Mouse (Mus musculus) embryo, embryonic 10 days (tissue): ENCODE data around the gene Cstf2.

Experiments used
- DNase-seq: peaks from one replicate; pipeline ENCODE4 v3.0.0-alpha.2; 2015; ENCODE audit warnings: low spot score

The Cstf2 gene

DNA sequence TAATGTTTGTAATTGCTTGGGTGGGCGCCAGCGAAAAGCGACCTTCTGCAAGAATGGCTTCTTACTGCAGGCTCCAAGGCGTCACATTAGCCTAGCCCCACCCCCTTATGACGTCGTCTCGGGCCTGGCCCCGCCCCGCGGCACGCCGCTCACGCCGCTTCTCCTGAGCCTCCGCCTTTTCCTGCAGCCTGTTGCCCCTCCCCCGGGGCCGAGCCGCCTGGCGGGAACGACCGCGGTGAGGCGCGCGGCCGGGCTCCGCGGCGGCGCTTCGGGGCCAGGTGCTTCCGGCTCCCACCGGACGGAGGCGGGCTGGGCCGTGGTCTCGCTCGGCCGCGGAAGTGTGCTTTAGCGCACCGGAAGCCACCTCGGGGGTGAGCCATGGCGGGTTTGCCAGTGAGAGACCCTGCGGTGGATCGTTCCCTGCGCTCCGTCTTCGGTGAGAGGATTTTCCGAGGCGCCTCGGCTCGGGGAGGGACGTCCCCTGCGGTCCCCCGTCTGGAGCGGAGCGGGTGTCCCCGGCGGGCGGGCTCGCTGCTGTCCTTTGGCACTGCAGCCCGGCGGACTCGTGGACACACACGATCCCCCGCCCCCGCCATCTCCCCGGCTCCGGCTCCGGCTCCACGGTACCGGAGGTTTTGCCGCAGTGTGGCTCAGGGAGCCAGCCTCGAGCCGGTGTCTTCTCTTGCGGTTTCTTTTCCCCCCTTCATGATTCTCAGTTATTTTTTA lies at the start of gene Cstf2:
Gene Cstf2, plus strand, starts transcription at position 201 of the 726 bp plus-strand sequence.
- DNase-seq: peak; percentile 88

DNA sequence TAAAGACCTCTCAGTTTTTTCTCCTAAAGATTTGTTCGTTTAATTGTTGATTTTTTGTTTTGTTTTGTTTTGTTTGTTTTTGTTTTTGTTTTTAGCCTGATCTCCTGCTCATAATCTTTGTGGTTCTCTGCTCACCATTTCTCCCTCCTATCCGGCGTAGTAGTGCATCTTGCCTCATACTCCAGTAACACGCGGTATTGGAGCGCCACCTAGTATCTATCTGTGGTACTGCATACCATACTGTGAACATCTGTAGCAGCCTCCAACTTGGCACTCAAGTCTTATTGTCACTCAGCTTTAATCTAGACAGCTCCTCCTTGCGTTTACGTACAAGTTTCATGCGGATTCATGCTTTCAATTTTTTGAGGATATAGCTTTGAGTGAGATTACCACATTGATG lies 40.0 kb upstream of the Cstf2 start:
- peak; percentile 81 for DNase-seq

- DNase-seq: peak; percentile 4
Measured at GRCm38 (mm10) chrX:134020664-134021063, 38.3 kb upstream of the Cstf2 start.

DNA sequence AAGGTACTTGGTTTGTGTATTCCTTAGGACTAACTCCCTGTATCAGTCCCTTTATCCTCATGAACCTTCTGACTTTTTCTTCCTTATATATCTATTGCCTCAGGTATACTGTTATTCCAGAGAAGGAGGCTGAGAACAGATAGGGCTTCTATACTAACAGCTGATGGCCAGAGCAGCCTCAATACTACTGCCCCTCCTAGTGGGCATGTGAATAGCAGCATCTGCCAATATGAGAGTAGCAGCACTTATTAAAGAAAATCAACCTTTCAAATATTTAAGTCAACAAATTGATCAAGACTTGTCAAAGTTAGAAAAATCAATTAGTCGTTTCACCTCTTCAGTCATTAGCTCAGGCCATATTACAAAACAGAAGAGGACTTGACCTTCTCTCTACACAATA lies 10.0 kb upstream of the Cstf2 start:
- no peak for DNase-seq

DNA sequence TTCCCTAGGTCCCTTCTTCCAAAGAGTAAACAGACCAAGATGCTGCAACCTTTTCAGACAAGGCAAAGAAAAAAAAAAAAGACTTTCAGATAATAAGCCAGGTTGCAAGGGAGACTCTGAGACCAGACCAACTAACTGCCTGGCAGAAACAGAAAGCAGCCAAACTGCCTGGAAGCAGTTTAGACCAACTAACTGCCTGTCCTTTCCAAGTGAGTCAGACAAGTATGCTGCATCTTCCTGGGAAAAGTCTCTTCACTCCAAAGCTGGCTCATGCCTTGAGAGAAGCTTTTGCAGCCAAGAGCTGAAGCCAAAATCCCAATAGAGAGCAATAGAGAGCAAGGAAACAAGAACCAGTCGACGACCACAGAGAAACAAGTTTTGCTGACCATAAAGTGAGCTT lies 2.1 kb upstream of the Cstf2 start:
- DNase-seq: no peak

- no peak for DNase-seq
Measured at GRCm38 (mm10) chrX:134058040-134058875, 729 bp upstream of the Cstf2 start.

- DNase-seq: peak; percentile 30
Measured at GRCm38 (mm10) chrX:134059764-134060163, 777 bp downstream of the Cstf2 start.

DNA sequence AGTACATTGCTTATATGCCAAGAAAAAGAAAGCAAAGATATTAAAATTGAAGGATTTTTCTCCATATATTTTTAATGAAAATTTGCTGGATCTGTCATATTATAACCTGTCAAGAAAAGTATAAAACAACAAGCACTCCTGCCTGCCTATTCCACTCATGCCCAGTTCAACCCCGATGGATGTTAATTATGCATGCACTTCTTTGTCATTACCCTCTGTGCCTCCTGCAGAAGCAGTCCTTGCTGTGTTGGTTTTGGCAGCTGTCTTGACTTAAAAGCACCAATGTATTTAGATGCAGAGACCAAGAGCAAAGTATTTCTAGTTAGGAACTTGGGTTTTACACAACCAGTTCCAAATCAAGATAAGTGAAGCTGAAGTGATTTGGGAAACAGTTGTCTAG lies 26.5 kb downstream of the Cstf2 start:
- DNase-seq: no peak

DNA sequence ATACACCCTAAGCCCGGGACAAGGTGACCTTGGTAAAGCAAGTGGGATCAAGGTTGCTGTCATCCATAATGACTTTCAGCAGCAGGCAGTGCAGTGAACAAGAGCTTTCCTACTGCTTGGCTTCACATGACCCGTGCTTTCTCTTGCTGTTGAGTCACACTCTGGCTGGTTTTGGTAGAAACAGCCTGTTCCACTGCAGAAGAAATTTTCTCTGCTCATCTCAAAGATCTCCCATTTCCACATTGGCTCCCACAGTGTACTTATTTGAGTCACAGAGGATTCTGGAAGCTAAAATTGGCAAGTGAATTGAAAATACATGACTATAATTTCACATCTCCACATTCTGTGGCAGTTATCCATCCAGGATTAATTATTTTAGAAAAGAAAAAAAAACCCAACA lies 43.7 kb downstream of the Cstf2 start:
- no peak for DNase-seq

DNA sequence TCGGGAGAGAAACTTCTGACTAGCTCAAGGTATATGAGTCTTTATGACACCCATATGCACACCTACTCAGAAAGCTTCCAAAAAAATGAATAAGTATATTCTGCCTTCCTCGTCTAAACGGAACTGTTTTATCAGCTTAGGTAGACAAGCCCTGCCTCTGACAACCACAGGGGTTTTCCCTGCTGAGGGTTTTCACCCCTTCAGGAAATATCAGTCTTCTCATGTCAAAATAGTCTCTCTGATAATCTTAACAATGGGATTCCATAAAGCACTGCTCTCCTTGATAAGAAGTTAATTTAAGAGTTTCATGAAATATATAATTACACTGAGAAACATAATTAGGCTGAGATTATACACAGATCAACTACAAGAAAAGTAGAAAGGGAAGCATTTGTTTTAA lies 52.8 kb downstream of the Cstf2 start:
- DNase-seq: no peak

- no peak for DNase-seq
Measured at GRCm38 (mm10) chrX:134116417-134116816, 57.4 kb downstream of the Cstf2 start.

DNA sequence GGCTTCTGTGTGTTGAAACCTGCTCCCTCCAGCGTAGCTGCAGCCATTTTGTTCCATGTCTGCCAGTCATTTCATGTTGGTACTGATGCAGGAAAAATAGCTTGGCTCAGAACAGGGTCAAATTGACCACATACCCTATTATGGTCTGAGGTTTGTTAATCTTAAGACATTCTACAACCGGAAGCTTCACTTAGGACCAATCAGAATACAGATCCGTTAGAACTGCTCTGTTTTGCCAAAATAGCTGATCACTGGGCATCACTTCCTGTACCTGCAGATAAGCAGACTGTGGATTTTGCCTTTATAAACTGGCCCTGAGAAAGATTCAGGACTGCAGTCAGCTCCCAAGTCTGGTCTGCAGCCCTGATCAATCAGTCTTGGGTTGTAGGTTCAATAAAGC lies 69.6 kb downstream of the Cstf2 start:
- no peak for DNase-seq

DNA sequence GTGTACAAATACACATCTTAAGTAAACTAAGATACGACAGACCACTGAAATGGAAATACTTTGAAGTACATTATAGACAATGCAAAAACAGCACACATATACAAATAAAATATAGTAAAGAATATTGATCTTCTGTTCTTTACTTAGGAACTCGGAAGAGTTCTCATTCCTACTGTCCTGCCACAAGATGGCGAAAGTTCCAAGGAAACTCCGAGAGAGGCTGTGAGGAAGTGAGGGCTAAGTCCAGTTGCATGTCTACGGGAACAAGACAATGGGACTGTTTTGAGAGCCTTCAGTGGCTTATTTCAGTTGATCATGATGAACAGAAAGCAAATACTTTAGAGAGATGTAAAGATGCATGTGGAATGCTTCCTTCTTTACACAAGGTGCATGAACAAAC lies 73.3 kb downstream of the Cstf2 start:
- peak; percentile 56 for DNase-seq

DNA sequence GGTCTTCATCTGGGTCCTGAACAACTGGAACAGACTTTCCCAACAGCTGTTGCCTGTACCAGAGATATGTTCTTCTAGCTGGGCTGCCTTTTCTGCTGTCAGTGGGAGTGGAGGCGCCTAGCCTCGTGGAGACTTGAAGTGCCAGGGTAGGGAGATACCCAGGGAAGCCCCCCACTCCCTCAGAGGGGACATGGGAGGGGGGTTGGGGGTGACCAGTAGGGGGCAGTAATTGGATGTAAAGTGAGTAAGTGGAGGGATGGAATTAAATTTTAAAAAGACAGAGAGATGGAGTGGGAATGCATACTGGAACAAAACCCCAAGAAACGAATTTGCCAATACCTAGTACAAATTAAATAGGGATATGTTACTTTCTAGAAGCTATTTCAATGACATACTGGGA lies 74.8 kb downstream of the Cstf2 start:
- no peak for DNase-seq
